Mouse (Mus musculus): Measurements from ENCODE around the gene Gm17268. TPM values are rescaled to one million over a fixed set of nuclear protein-coding genes. Genes with fewer than 3 reads are reported as not detected.

Gene Gm17268
- polyA plus RNA-seq (2017; shearing (Covaris generic)), result not detected

DNA sequence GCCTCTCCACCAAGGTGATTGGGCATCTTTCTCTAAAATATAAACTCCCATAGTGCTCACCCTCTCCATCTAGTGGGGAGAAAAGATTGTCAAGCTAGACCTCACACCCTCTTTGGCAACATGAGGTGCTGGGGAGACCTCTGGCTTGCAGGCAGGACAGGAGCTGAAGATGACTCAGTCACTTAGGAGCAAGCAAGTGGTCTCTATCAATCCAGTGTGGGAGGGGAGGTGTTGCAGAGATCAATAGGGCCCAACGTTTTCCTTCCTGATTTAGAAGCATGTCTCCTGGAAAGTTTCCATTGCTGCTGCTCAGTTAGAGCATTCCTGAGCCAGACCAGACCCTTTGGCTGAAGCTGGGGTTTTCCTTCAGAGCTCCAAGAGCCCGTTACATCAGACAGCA, at the start of gene Gm17268:
TSS of gene Gm17268 (minus strand) at position 28 of the 400 bp plus-strand sequence.

GRCm38 (mm10) chr11:82057646-82058045, 19.3 kb upstream of the Gm17268 start, which contains the start of gene Ccl11:
Gene Ccl11, plus strand, starts transcription at chr11:82057823.

DNA sequence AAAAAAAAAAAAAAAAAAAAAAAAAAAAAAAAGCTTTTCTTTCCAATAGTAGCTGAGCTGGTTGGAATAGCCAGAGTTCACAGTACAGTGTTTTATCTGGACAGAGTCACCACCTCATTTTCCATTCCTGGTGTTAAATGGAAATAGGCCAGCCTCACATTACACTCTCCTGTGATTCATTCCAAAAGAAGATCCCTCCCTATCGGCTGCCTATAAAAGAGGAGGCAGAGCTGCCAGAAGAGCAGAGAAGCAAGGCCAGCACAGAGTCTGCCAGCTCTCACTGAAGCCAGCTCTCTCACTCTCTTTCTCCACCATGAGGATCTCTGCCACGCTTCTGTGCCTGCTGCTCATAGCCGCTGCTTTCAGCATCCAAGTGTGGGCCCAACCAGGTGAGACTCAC, 7.1 kb upstream of the Gm17268 start, which contains the start of gene Ccl7:
TSS of gene Ccl7 (plus strand) at position 242 of the 400 bp plus-strand sequence.

DNA sequence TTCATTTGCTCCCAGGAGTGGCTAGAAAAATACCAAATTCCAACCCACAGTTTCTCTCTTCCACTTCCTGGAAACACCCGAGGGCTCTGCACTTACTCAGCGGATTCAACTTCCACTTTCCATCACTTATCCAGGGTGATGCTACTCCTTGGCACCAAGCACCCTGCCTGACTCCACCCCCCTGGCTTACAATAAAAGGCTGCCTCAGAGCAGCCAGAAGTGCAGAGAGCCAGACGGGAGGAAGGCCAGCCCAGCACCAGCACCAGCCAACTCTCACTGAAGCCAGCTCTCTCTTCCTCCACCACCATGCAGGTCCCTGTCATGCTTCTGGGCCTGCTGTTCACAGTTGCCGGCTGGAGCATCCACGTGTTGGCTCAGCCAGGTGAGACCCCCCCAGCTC, 3.0 kb downstream of the Gm17268 start, which contains the start of gene Ccl2:
TSS of gene Ccl2 (plus strand) at position 216 of the 400 bp plus-strand sequence.

Other genes with a start within 250 kb of the Gm17268 start
- gene 5530401A14Rik, start 177.9 kb downstream of the Gm17268 start, polyA plus RNA-seq (2017; shearing (Covaris generic)), result 0.07 TPM
- not detected for gene Asic2, start 70.1 kb downstream of the Gm17268 start, polyA plus RNA-seq (2017; shearing (Covaris generic))
- not detected for gene Ccl2, start 3.0 kb downstream of the Gm17268 start, polyA plus RNA-seq (2017; shearing (Covaris generic))
- gene Ccl7, start 7.2 kb upstream of the Gm17268 start, polyA plus RNA-seq (2017; shearing (Covaris generic)), result not detected
- not detected for gene Ccl11, start 19.3 kb upstream of the Gm17268 start, polyA plus RNA-seq (2017; shearing (Covaris generic))
- not detected for gene Ccl12, start 63.3 kb upstream of the Gm17268 start, polyA plus RNA-seq (2017; shearing (Covaris generic))
- not detected for gene Ccl8, start 76.6 kb upstream of the Gm17268 start, polyA plus RNA-seq (2017; shearing (Covaris generic))